Mouse (Mus musculus): ENCODE measurements at regions not wholly inside any gene's neighbourhood (a gene's known extent, or its start where the extent isn't known, plus 50 kb on each side); places are given as distances from the start of the nearest gene placed in this dataset.

DNA sequence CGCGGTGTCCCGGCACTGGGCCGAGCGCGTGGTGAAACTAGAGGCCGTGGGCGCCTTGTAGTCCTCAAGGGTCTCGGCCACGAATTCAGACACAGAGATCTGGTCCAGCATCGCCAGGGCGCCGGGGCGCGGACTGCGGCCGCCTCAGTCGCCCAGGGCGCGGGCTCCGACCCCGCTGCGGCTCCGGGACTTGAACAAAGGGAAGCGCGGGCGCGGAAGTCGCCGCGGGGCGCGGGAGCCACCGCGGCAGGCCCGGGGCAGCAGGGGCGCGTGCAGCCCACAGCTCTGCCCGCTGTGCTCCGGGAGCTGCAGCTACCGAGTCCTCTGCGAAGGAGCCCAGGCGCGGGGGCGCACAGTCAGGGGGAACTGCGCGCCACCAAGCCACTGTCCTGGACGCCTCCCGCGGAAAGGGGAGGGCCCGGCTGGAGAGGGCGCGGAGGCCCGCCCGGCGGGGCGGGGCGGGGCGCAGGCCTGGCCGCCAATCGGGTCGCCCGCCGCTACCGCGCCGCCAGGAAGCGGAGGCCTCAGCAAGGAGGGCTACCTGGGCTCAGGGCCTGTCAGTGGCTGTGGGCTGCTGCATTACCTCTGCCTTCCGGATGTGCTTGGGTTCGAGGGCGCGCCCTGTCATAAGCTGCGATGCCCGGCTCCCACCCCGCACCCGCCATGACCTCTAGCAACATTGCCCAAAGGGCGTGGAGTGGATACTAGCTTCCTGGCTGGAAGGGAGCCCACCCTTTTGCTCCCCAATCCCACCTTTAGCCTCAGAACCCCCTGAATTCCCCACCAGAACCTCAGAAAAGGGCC lies 155.2 kb upstream of the 9030624G23Rik start:
- peak; percentile 47 for DNase-seq (ENCODE audit: extremely low spot score)
